Mouse (Mus musculus): Measurements from ENCODE around the gene Cd207. TPM values are rescaled to one million over a fixed set of nuclear protein-coding genes. Genes with fewer than 3 reads are reported as not detected.
"Not testable (repeated sequence)": the region's sequence is repeated elsewhere in the genome, so short reads cannot be mapped to it uniquely, and the experiment has no call there.

Cd207 gene
- polyA plus RNA-seq, 1 experiment, result not detected

DNA sequence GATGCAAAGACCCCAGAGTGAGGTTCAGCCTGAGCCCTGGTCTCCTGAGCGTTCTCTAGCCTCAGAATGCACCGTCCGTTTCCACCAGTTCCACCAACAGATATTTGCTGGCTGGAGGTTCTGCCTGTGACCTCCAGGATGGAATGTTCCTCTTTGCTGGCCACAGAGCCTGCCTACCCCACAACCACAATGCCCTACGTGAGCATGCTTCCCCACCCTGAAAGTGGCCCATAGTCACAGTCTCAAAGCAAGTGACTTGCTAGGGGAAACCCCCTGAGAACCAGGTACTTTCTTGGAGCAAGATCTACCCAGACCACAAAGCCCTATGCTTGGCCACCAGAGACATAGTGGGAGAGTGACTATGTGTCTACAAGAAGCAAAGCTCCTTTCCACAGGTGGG, 11.7 kb upstream of the Cd207 start:
- H3K79me3 ChIP-seq (ENCODE audit: low read depth), result no peaks in the 10 kb centered on the region
- H3K4me3 ChIP-seq (ENCODE audit: insufficient read depth, poor library complexity, severe bottlenecking), result no peak overlapping the region
- H3K79me2 ChIP-seq (ENCODE audit: control insufficient read depth, insufficient read depth), result no peaks in the 10 kb centered on the region
- H3K36me3 ChIP-seq (ENCODE audit: control insufficient read depth, insufficient read depth), result no peaks in the 10 kb centered on the region
- peaks cover 68% of the 10 kb centered on the region for H3K27me3 ChIP-seq (ENCODE audit: control insufficient read depth, insufficient read depth, insufficient read length)
- TF ChIP-seq CTCF (IDR thresholded peaks at IDR 0.05; ENCODE audit: control insufficient read depth, insufficient read depth, insufficient read length) (no peak), CEBPB (IDR thresholded peaks at IDR 0.05; ENCODE audit: low read depth) (no peak), MAX (IDR thresholded peaks at IDR 0.05) (no peak), MYOD1 (IDR thresholded peaks at IDR 0.05; ENCODE audit: control insufficient read depth, insufficient read length, low read depth) (no peak), USF1 (IDR thresholded peaks at IDR 0.05; ENCODE audit: low read depth) (no peak), MYOG (IDR thresholded peaks at IDR 0.05; ENCODE audit: control insufficient read depth, extremely low read depth, insufficient read length) (no peak), FOSL1 (IDR thresholded peaks at IDR 0.05; ENCODE audit: insufficient read depth, low read length, poor library complexity, severe bottlenecking) (no peak)
- no peak overlapping the region for H3ac ChIP-seq (ENCODE audit: control insufficient read depth, insufficient read length, low read depth)

DNA sequence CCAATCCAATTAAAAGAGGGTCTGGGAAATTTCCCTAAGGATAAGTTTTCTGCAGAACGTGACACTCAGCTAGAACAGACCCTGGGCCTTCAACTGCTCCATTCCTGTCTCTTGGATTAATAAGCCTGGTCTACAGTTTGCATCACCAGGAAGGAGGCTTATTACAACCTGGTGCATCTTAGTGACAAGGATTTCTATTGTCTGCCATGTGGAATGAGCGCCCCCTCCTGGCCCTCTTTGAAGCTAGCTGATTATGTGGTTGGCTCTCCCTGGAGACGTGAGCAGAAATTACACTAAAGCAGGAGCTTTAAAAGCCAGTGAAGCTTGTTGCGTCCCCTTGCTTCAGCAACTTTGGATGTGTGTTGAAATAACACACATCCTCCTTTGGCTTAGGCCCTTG, 4.3 kb downstream of the Cd207 start:
- Histone ChIP-seq H3K4me3 (ENCODE audit: insufficient read depth, poor library complexity, severe bottlenecking) (no peak overlapping the region), H3K79me3 (ENCODE audit: low read depth) (no peaks in the 10 kb centered on the region), H3K79me2 (ENCODE audit: control insufficient read depth, insufficient read depth) (no peaks in the 10 kb centered on the region), H3K36me3 (ENCODE audit: control insufficient read depth, insufficient read depth) (no peaks in the 10 kb centered on the region), H3ac (ENCODE audit: control insufficient read depth, insufficient read length, low read depth) (no peak overlapping the region), H3K27me3 (ENCODE audit: control insufficient read depth, insufficient read depth, insufficient read length) (peaks cover 16% of the 10 kb centered on the region)
- TF ChIP-seq CEBPB (IDR thresholded peaks at IDR 0.05; ENCODE audit: low read depth) (no peak), CTCF (IDR thresholded peaks at IDR 0.05; ENCODE audit: control insufficient read depth, insufficient read depth, insufficient read length) (peak; percentile 31)

DNA sequence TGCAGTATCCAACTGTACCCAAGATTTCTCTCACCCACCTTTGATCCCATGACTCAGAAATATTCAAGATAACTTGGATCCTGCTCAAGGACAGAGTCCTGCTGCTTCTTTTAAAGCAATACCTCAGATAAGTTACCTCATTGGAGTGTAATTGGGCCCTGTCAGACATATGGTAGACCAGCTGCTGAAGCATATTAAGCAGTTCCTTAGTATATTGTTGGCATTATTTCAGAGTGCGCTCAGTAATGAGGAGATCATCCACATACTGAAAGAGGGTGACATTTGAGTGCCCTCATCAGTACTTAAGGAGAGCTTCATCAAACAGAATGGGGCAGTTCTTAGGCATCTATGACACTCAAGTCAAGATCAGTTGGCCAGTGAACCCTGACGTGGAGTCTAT, 12.6 kb downstream of the Cd207 start:
- Histone ChIP-seq H3K79me3 (ENCODE audit: low read depth) (no peaks in the 10 kb centered on the region), H3K27me3 (ENCODE audit: control insufficient read depth, insufficient read depth, insufficient read length) (peaks cover 19% of the 10 kb centered on the region), H3K36me3 (ENCODE audit: control insufficient read depth, insufficient read depth) (no peaks in the 10 kb centered on the region), H3K79me2 (ENCODE audit: control insufficient read depth, insufficient read depth) (no peaks in the 10 kb centered on the region), H3ac (ENCODE audit: control insufficient read depth, insufficient read length, low read depth) (no peak overlapping the region), H3K4me3 (ENCODE audit: insufficient read depth, poor library complexity, severe bottlenecking) (no peak overlapping the region)
- TF ChIP-seq USF1 (IDR thresholded peaks at IDR 0.05; ENCODE audit: low read depth) (no peak), MAX (IDR thresholded peaks at IDR 0.05) (no peak), MYOD1 (IDR thresholded peaks at IDR 0.05; ENCODE audit: control insufficient read depth, insufficient read length, low read depth) (no peak), CEBPB (IDR thresholded peaks at IDR 0.05; ENCODE audit: low read depth) (no peak), FOSL1 (IDR thresholded peaks at IDR 0.05; ENCODE audit: insufficient read depth, low read length, poor library complexity, severe bottlenecking) (no peak)

DNA sequence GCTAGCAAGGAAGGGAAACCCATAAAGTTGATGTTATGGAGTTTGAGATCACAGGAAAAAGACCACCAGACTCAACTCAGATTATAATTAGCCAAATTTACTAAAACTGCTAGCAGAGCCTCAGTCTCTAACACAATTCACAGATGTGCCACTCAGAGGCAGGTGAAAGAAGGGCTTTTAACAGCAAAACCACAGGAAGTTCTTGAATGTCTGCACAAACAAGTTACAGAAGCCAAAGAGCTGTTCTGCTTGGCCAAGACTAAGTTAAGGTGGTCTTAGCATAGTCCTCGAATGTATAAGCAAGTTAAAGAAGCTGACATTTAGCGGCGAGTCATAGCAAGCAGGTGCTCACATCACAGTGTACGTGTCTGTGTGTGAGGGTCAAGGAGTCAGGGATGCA, 16.8 kb downstream of the Cd207 start:
- peaks cover 36% of the 10 kb centered on the region for H3K27me3 ChIP-seq (ENCODE audit: control insufficient read depth, insufficient read depth, insufficient read length)
- H3K4me3 ChIP-seq (ENCODE audit: insufficient read depth, poor library complexity, severe bottlenecking), result no peak overlapping the region
- H3K79me3 ChIP-seq (ENCODE audit: low read depth), result no peaks in the 10 kb centered on the region
- no peak overlapping the region for H3ac ChIP-seq (ENCODE audit: control insufficient read depth, insufficient read length, low read depth)
- no peak for TF ChIP-seq MYOG (IDR thresholded peaks at IDR 0.05; ENCODE audit: control insufficient read depth, extremely low read depth, insufficient read length)
- TF ChIP-seq MAX (IDR thresholded peaks at IDR 0.05), result no peak
- no peaks in the 10 kb centered on the region for H3K36me3 ChIP-seq (ENCODE audit: control insufficient read depth, insufficient read depth)
- no peaks in the 10 kb centered on the region for H3K79me2 ChIP-seq (ENCODE audit: control insufficient read depth, insufficient read depth)

DNA sequence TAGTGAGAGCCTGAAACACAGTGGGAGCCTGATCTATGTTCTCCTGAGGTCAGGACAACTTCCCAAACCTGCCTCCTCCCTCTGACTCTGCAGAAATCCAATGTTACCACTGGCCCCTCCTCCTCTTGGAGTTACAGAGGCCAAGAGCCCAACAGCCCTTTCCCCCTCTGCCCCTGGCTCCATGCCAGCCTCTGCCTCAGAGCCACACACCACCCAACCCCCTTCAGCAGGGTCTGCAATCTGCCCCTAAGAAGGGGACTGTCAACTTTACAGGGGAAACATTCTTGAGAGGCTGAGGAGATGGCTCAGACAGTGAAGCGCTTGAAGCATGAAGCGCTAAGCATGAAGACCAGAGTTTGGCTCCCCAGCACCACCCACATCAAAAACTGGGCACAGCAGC, 21.6 kb downstream of the Cd207 start, which contains the start of gene Clec4f:
Clec4f (minus strand) TSS at position 101 of the 400 bp plus-strand sequence.
- no peak for TF ChIP-seq FOSL1 (IDR thresholded peaks at IDR 0.05; ENCODE audit: insufficient read depth, low read length, poor library complexity, severe bottlenecking)
- Histone ChIP-seq H3ac (ENCODE audit: control insufficient read depth, insufficient read length, low read depth) (no peak within 1 kb of the TSS), H3K79me3 (ENCODE audit: low read depth) (no peaks in the 10 kb centered on the region), H3K27me3 (ENCODE audit: control insufficient read depth, insufficient read depth, insufficient read length) (peaks cover 55% of the 10 kb centered on the region), H3K4me3 (ENCODE audit: insufficient read depth, poor library complexity, severe bottlenecking) (no peak within 1 kb of the TSS), H3K79me2 (ENCODE audit: control insufficient read depth, insufficient read depth) (no peaks in the 10 kb centered on the region), H3K36me3 (ENCODE audit: control insufficient read depth, insufficient read depth) (no peaks in the 10 kb centered on the region)

DNA sequence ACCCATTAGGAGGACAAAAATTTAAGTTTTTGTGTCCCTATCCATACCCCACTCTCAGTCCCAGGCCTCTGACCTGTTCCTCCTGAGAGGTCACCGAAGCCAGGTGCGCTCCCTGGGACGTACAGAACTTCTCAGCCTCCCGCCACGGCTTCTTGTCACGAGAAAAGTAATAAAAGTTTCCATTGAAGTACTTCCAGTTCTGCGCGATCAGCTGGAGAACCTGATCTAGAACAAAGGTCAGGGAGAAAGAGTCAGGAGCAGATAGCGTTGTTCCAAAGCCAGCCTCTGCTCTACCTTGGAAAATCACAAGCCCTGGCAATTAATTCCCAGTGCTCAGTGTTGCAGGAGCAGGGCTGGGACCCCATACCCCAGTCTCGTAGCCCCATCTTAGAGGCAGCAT, 30.9 kb downstream of the Cd207 start:
- Histone ChIP-seq H3K27me3 (ENCODE audit: control insufficient read depth, insufficient read depth, insufficient read length) (peaks cover 66% of the 10 kb centered on the region), H3K36me3 (ENCODE audit: control insufficient read depth, insufficient read depth) (no peaks in the 10 kb centered on the region), H3K4me3 (ENCODE audit: insufficient read depth, poor library complexity, severe bottlenecking) (no peak overlapping the region), H3K79me3 (ENCODE audit: low read depth) (no peaks in the 10 kb centered on the region), H3K79me2 (ENCODE audit: control insufficient read depth, insufficient read depth) (no peaks in the 10 kb centered on the region), H3ac (ENCODE audit: control insufficient read depth, insufficient read length, low read depth) (no peak overlapping the region)
- no peak for TF ChIP-seq CEBPB (IDR thresholded peaks at IDR 0.05; ENCODE audit: low read depth)
- no peak for TF ChIP-seq MYOG (IDR thresholded peaks at IDR 0.05; ENCODE audit: control insufficient read depth, extremely low read depth, insufficient read length)

DNA sequence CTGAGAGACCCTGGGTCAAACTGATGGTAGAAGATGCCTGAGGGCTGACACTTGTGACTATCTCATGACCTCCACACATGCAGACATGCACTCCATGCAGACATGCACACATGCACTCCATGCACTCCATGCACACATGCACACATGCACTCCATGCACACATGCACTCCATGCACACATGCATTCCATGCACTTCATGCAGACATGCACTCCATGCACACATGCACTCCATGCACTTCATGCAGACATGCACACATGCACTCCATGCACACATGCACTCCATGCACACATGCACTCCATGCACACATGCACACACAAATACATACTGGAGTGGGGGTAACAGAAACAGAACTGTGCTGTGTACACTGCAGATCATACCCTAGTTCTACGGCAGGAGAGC, 42.3 kb downstream of the Cd207 start:
- Histone ChIP-seq H3K4me3 (ENCODE audit: insufficient read depth, poor library complexity, severe bottlenecking) (no peak overlapping the region), H3K79me3 (ENCODE audit: low read depth) (no peaks in the 10 kb centered on the region), H3ac (ENCODE audit: control insufficient read depth, insufficient read length, low read depth) (no peak overlapping the region), H3K27me3 (ENCODE audit: control insufficient read depth, insufficient read depth, insufficient read length) (peaks cover 42% of the 10 kb centered on the region), H3K79me2 (ENCODE audit: control insufficient read depth, insufficient read depth) (no peaks in the 10 kb centered on the region), H3K36me3 (ENCODE audit: control insufficient read depth, insufficient read depth) (no peaks in the 10 kb centered on the region)
- TF ChIP-seq MYOD1 (IDR thresholded peaks at IDR 0.05; ENCODE audit: control insufficient read depth, insufficient read length, low read depth), result no peak
- TF ChIP-seq FOSL1 (IDR thresholded peaks at IDR 0.05; ENCODE audit: insufficient read depth, low read length, poor library complexity, severe bottlenecking), result no peak
- no peak for TF ChIP-seq USF1 (IDR thresholded peaks at IDR 0.05; ENCODE audit: low read depth)
- no peak for TF ChIP-seq CTCF (IDR thresholded peaks at IDR 0.05; ENCODE audit: control insufficient read depth, insufficient read depth, insufficient read length)
- no peak for TF ChIP-seq MYOG (IDR thresholded peaks at IDR 0.05; ENCODE audit: control insufficient read depth, extremely low read depth, insufficient read length)
- no peak for TF ChIP-seq CEBPB (IDR thresholded peaks at IDR 0.05; ENCODE audit: low read depth)

DNA sequence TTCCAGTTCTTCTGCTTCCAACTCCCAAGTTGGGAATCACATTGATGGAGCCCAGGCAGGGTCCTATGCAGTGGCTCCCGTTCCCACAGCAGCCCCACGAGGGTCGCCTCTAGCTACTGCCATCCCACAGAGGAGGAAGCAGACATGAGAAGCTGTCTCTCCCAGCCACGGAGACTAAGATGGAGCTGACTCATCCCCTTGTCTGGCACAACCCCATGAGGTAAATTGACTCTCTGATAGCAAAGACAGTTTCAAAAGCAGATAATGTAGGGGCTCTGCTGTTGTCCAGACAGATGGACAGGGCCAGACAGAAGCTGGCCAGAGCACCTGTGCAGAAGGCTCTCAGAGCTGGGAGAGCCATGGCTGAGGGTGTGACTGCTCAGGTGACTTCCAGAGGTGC, 43.0 kb downstream of the Cd207 start:
- H3K27me3 ChIP-seq (ENCODE audit: control insufficient read depth, insufficient read depth, insufficient read length), result peaks cover 49% of the 10 kb centered on the region
- H3K4me3 ChIP-seq (ENCODE audit: insufficient read depth, poor library complexity, severe bottlenecking); H3K36me3 ChIP-seq (ENCODE audit: control insufficient read depth, insufficient read depth): not testable (repeated sequence)

DNA sequence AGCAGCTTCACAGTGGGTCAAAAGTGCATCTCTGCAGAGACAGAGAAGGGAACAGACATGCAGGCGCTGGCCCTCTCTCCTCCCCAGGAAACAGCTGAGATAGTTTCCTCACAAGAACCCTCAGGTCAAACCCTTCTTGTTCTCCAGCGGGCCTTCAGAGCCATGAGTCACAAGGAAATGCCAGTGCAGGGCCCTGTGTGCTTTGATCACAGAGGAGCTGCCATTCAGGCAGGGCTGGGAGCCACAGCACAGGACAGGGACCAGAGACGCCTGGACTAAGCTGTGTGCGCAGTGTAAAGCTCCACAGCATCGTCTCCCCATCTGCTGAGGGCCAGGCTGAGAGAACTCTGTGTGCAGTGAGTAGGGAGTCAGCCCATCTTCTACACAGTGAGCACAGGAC, 43.6 kb downstream of the Cd207 start:
- H3K36me3 ChIP-seq (ENCODE audit: control insufficient read depth, insufficient read depth); H3K79me2 ChIP-seq (ENCODE audit: control insufficient read depth, insufficient read depth); H3K4me3 ChIP-seq (ENCODE audit: insufficient read depth, poor library complexity, severe bottlenecking); H3ac ChIP-seq (ENCODE audit: control insufficient read depth, insufficient read length, low read depth); H3K79me3 ChIP-seq (ENCODE audit: low read depth): not testable (repeated sequence)
- peaks cover 51% of the 10 kb centered on the region for H3K27me3 ChIP-seq (ENCODE audit: control insufficient read depth, insufficient read depth, insufficient read length)

More for the DNA sequence above, 43.0 kb downstream of the Cd207 start:
- H3ac ChIP-seq (ENCODE audit: control insufficient read depth, insufficient read length, low read depth); H3K79me3 ChIP-seq (ENCODE audit: low read depth); H3K79me2 ChIP-seq (ENCODE audit: control insufficient read depth, insufficient read depth): not testable (repeated sequence)
